ENCODE assay signal across 13 mouse cellular contexts in genomic region chr8:5384851-5385250, GRCm38 (mm10).
"Had no signal": no experiment of that assay in that cellular context is flagged by ENCODE, and none has a peak within 500 bp of the region (broad histone marks: within the 10 kb centered on the region; RNA-seq: fewer than 3 reads in every experiment).

No protein-coding gene starts in this region.

- DNase-seq: gastrocnemius, postnatal 14 days; gastrocnemius, postnatal 36 days; heart, adult 11 months; heart, adult 2 months; heart, postnatal 14 days; heart, postnatal 36 days; kidney, adult 11 months; kidney, adult 2 months; kidney, adult 9 months; kidney, postnatal 14 days; kidney, postnatal 36 days; layer of hippocampus, adult 9-11 months; layer of hippocampus, postnatal 36 days had no signal
